Mouse (Mus musculus) ES-E14 (cell line): ENCODE data around the gene Fitm1. TPM values are rescaled to one million over a fixed set of nuclear protein-coding genes. Genes with fewer than 3 reads are reported as not detected.

ENCODE experiments used
- DNase-seq: peaks from one replicate; pipeline ENCODE4 v3.0.0-alpha.2; 2013; ENCODE audit warnings: low read depth, low spot score
- H3K27ac ChIP-seq: 2 replicates; pipeline ENCODE4 v1.5.1; 2012; ENCODE audit warnings: low read depth, mild to moderate bottlenecking, low read length, moderate library complexity, mixed read lengths; ENCODE audit not compliant: poor library complexity, insufficient read depth, severe bottlenecking
- H3K36me3 ChIP-seq: 2 replicates; pipeline ENCODE4 v1.6.1; 2012; ENCODE audit warnings: mild to moderate bottlenecking, low read length, moderate library complexity, mixed read lengths; ENCODE audit not compliant: control insufficient read depth, poor library complexity, insufficient read depth, severe bottlenecking
- H3K4me1 ChIP-seq, 2 experiments: fragments of 150-350 bp in 1 of 2; sonication (generic) in 1 of 2; 2 replicates each; pipeline ENCODE4 v1.6.1; 2012; ENCODE audit warnings: low read length in 2 of 2, mild to moderate bottlenecking in 1 of 2, mixed read lengths in 1 of 2; ENCODE audit not compliant: control insufficient read depth in 2 of 2, insufficient read depth in 2 of 2, poor library complexity in 1 of 2
- H3K4me3 ChIP-seq, 2 experiments: fragments of 150-350 bp in 1 of 2; sonication (generic) in 1 of 2; 2 replicates each; pipeline ENCODE4 v1.5.1; 2012; ENCODE audit warnings: low read length in 2 of 2, low read depth in 1 of 2, mild to moderate bottlenecking in 1 of 2, mixed read lengths in 1 of 2; ENCODE audit not compliant: insufficient read depth in 1 of 2, poor library complexity in 1 of 2, severe bottlenecking in 1 of 2
- H3K9ac ChIP-seq: 2 replicates; pipeline ENCODE4 v1.6.1; 2012; ENCODE audit warnings: low read depth, mild to moderate bottlenecking, low read length, mixed read lengths; ENCODE audit not compliant: poor library complexity, insufficient read depth, severe bottlenecking
- H3K9me3 ChIP-seq: fragments of 150-350 bp; sonication (generic); 2 replicates; pipeline ENCODE4 v1.6.1; 2012; ENCODE audit warnings: low read depth, mild to moderate bottlenecking, low read length; ENCODE audit not compliant: control insufficient read depth, insufficient read depth
- CHD2 ChIP-seq: IDR thresholded peaks from 2 replicates; pipeline ENCODE4 v1.6.1; 2014; ENCODE audit warnings: mild to moderate bottlenecking, low read depth, low read length, inconsistent platforms
- HCFC1 ChIP-seq: IDR thresholded peaks from 2 replicates; pipeline ENCODE4 v1.6.1; 2012; ENCODE audit warnings: low read length, inconsistent platforms, borderline replicate concordance; ENCODE audit not compliant: insufficient read depth
- MAFK ChIP-seq: IDR thresholded peaks from 2 replicates; pipeline ENCODE4 v1.6.1; 2014; ENCODE audit warnings: mild to moderate bottlenecking, low read depth, low read length, inconsistent platforms; ENCODE audit not compliant: insufficient read depth
- ZC3H11A ChIP-seq: IDR thresholded peaks from 2 replicates; pipeline ENCODE4 v1.6.1; 2012; ENCODE audit warnings: low read depth, mild to moderate bottlenecking, inconsistent platforms, low read length, borderline replicate concordance
- ZNF384 ChIP-seq: IDR thresholded peaks from 2 replicates; pipeline ENCODE4 v1.6.1; 2012; ENCODE audit warnings: low read depth, low read length, inconsistent platforms
- in situ Hi-C, 2 experiments: fragments of 600-800 bp; cut with MboI; formaldehyde crosslinking; loops; one replicate each; pipeline ENCODE4 v1.15.1; 2025; ENCODE audit warnings: low sequenced_read_pairs in 2 of 2, inconsistent platforms in 1 of 2; ENCODE audit not compliant: unreplicated experiment in 2 of 2
- total RNA-seq: library from RNA; depleted of rRNA; stranded (reverse); fragments of 300-350 nt; gene quantifications from 2 replicates; pipeline ENCODE4 v1.2.3, GENCODE M21; 2012

Gene Fitm1
- total RNA-seq, 1 experiment, result 0.71 TPM

DNA sequence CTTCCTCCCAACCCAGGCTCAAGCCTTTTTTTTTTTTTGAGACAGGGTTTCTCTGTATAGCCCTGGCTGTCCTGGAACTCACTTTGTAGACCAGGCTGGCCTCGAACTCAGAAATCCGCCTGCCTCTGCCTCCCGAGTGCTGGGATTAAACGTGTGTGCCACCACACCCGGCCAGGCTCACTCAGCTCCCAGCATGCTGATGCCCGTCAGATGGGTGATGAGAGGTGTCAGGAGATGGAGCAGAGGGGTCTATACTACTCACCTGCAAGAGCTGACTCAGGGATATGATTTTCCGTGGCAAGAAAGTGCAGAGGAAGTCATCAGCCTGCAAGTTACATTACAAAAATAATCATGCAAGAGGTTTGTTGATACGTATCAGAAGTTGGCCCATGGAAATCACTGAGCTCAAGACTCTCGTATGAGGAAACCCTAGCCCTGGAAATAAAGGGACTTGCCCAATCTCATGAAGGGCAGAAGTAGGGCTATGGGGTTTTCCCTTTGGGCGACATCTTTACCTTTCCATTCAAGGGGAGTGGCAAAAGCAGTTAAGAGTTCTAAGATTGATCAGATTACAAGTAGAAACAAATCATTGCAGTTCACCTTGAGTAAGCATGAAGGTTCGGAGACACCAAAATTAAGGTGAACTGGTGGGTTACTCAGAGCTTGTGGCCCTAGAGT lies 14.5 kb downstream of the Fitm1 start:
- in situ Hi-C loops, result loop anchor here in 1 of 2 experiments (5.0 kb wide), 1 partner anchor 48 kb away; the partner anchor contains the start of gene Pck2
- Histone ChIP-seq H3K9me3 (no peaks in the 10 kb centered on the region), H3K4me1 (peaks cover 3% of the 10 kb centered on the region in 2 experiments; a peak in 2 of 4 replicates), H3K27ac (no peak overlapping the region), H3K9ac (no peak overlapping the region), H3K4me3 (peak overlapping the region; percentile 81 to 86; a peak in 3 of 4 replicates), H3K36me3 (peaks cover 3% of the 10 kb centered on the region; the same call in 1 of the 2 replicates)
- TF ChIP-seq ZC3H11A (no peak), MAFK (no peak), CHD2 (no peak), ZNF384 (no peak), HCFC1 (no peak)
- no peak for DNase-seq

DNA sequence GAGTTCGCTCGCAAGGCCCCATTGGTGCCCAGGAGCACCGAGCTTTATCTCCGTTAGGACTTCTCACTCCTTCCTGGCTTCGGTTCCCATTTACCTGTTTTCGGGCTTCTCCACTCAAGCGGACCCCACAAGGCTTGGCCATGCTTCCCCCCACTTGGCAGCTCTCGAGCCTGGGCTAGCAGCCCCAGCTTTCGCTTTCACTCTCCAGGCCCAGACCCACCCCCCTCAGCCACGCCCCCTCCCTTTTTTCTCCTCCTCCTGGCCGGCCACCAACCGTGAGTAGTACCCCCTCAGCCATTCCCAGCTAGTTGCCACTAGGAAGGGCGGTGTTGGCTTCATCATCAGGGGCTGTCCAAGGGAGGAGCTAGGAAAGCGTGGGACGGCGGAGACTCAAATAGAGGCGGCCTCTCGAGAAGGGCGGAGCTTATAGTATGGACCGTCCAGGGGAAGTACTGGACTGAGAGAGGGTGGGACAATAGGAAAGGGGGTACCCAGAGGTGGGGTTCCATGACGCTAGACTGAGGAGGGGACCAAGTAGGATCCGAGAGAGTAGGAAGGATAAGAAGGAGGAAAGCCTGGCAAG lies 15.4 kb downstream of the Fitm1 start, which contains the start of gene Psme2:
Gene Psme2 (minus strand): TSS at position 366 of the 583 bp plus-strand sequence.
- in situ Hi-C loops, result loop anchor here in 1 of 2 experiments (5.0 kb wide), 1 partner anchor 49 kb away; the partner anchor contains the start of gene Pck2
- Histone ChIP-seq H3K4me3 (peak within 1 kb of the TSS; percentile 81 to 86), H3K9me3 (no peaks in the 10 kb centered on the region), H3K9ac (peak within 1 kb of the TSS; percentile 85), H3K27ac (peak within 1 kb of the TSS; percentile 75), H3K36me3 (peaks cover 11% of the 10 kb centered on the region; the same call in 1 of the 2 replicates), H3K4me1 (peaks cover 0 to 3% of the 10 kb centered on the region in 2 experiments; a peak in 1 of 4 replicates)
- no peak for TF ChIP-seq ZNF384
- TF ChIP-seq ZC3H11A, result no peak
- TF ChIP-seq MAFK, result no peak
- TF ChIP-seq HCFC1, result no peak
- no peak for TF ChIP-seq CHD2
- peak; percentile 97 for DNase-seq

DNA sequence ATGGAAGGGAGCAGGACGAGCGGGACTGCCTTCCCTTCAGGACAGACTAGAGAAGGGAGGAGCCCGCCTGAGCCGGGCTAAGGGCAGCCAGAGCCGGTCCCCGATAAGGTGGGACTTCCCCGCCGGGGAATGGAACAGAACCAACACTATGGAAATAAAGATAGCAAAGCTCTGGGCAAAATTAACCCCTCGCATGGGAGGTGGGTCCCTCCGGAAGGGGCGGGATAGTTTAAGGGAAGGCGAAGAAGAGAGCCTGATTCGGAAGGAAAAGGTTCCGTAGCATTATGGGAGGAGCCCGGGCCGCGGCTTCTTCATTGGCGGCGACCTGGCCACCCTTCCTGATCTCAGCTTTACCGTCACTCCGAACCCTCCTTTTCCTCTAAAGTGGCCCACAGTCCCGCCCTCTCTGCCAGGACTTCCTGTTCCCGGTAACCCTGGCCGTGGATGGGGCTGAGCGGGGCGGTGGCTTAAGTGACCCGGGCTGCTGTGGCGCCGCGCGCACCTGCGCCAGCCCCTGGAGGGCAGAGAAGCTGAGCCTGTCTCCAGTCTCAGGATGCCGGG lies 16.0 kb downstream of the Fitm1 start, which contains the start of gene Rnf31:
Gene Rnf31 (plus strand): TSS at position 378 of the 561 bp plus-strand sequence.
- Histone ChIP-seq H3K36me3 (peaks cover 16% of the 10 kb centered on the region; the same call in 1 of the 2 replicates), H3K9me3 (no peaks in the 10 kb centered on the region), H3K9ac (peak within 1 kb of the TSS; percentile 85), H3K27ac (peak within 1 kb of the TSS; percentile 75), H3K4me1 (peaks cover 0 to 3% of the 10 kb centered on the region in 2 experiments; a peak in 1 of 4 replicates), H3K4me3 (peak within 1 kb of the TSS; percentile 81 to 86)
- no peak for TF ChIP-seq ZC3H11A
- TF ChIP-seq HCFC1, result no peak
- TF ChIP-seq ZNF384, result no peak
- no peak for TF ChIP-seq MAFK
- TF ChIP-seq CHD2, result no peak
- in situ Hi-C loops, result loop anchor here in 1 of 2 experiments (5.0 kb wide), 1 partner anchor 49 kb away; the partner anchor contains the start of gene Pck2
- peak; percentile 95 for DNase-seq

DNA sequence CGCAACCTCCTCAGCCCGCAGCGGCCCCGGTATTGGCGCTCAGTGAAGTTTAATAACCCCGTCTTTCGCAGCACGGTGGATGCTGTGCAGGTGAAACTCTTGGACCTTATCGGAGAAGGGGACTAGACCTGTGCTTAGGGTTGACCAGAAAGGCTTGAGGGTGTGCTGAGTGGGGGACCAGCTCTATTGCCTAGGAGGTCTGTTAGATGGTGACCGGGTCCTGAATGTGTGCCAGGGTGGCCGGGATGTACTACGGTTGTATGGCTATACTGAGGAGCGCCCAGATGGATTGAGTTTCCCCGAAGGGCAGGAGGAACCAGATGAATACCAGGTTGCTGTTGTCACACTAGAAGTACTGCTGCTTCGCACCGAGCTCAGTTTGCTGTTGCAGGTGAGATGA lies 16.8 kb downstream of the Fitm1 start:
- H3K4me3 ChIP-seq, result peak overlapping the region; percentile 81 to 86
- DNase-seq, result no peak
- H3K4me1 ChIP-seq, result peaks cover 0 to 3% of the 10 kb centered on the region in 2 experiments; a peak in 1 of 4 replicates
- TF ChIP-seq ZC3H11A (no peak), CHD2 (no peak), MAFK (no peak), HCFC1 (no peak), ZNF384 (no peak)
- in situ Hi-C loops, result loop anchor here in 1 of 2 experiments (5.0 kb wide), 1 partner anchor 50 kb away; the partner anchor contains the start of gene Pck2
- H3K9me3 ChIP-seq, result no peaks in the 10 kb centered on the region
- no peak overlapping the region for H3K27ac ChIP-seq
- peak overlapping the region; percentile 85 for H3K9ac ChIP-seq
- H3K36me3 ChIP-seq, result peaks cover 23% of the 10 kb centered on the region
